In genomic region chr13:23513517-23513916, GRCm38 (mm10) we compare ENCODE assay signal across 17 mouse cellular contexts. TPM values are rescaled to one million over a fixed set of nuclear protein-coding genes. Genes with fewer than 3 reads are reported as not detected.
"Had no signal": no experiment of that assay in that cellular context is flagged by ENCODE, and none has a peak within 500 bp of the region (broad histone marks: within the 10 kb centered on the region; RNA-seq: fewer than 3 reads in every experiment).

No protein-coding gene starts in this region.

- DNase-seq: gastrocnemius, adult 2 months; gastrocnemius, postnatal 10 days; gastrocnemius, postnatal 25 days; heart, adult 18-20 months; heart, postnatal 10 days; heart, postnatal 4 days; kidney, adult 18-20 months; kidney, adult 8-10 months; kidney, postnatal 10 days; kidney, postnatal 25 days; kidney, postnatal 4 days; layer of hippocampus, postnatal 36 days; liver; liver, embryonic 13.5 days had no signal

RNA-seq across cellular contexts. Expression of gene Hist1h3g, which starts 21.7 kb away (rescaled TPM):
- total RNA-seq: gastrocnemius, adult 2 months had no signal

RNA-seq across cellular contexts. Expression of gene Btn2a2, which starts 24.9 kb away (rescaled TPM):
- total RNA-seq: gastrocnemius, adult 2 months; gastrocnemius, postnatal 25 days; granulocyte monocyte progenitor cell, adult 5-6 weeks; heart, adult 18-20 months; heart, adult 8-10 months; heart, postnatal 10 days; heart, postnatal 25 days; heart, postnatal 4 days had no signal
